ENCODE assay signal across 1 mouse cellular context in the genomic region with DNA sequence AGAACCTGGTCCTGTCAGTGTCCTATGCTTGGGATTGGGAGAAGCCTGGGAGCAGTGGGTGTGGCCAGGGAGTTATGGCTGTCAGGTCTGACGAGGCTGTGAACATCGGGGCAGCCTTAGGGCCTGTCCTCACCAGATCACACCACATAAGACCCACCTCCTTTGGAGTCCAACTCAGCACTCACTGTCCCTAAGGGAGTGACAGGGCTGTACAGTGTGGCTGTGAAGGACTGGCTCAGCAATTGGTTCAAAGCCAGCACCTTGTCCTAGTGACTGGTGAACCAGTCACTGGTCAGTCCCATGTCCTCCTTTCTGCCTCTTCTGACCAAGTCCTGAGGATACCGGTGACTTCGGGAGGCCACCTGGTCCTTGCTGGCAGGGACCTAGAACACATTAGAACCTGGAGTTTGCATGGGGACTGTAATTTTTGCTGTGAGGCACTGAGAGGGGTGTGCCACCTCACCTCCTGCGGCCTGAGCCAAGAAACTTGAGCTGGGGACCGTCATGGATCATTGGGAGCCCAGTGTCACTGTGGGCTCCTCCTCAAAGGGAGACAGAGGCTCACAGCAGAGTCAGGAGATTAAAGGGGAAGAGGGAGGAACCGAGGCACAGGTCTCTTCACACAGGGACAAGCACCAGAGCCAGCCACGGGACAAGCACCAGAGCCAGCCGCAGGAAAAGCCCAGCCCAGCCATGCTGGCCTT.
TF ChIP-seq lines count a peak whose summit lies in the region.

No protein-coding gene starts in this region.

TF ChIP-seq in MEL, 35 proteins besides CTCF, POLR2A, EP300 and RAD21:
- TF ChIP-seq JUND (IDR thresholded peaks at IDR 0.05; ENCODE audit: low read depth, low read length) = no peak
- TF ChIP-seq KAT2A (conservative IDR thresholded peaks at IDR 0.05; ENCODE audit: low read depth, low read length) = no peak
- TF ChIP-seq MYC (IDR thresholded peaks at IDR 0.05; ENCODE audit: low read depth, low read length) = no peak
- no peak for TF ChIP-seq UBTF (IDR thresholded peaks at IDR 0.05; ENCODE audit: borderline replicate concordance, insufficient read depth, low read depth, low read length)
- no peak for TF ChIP-seq GATA1 (IDR thresholded peaks at IDR 0.05; ENCODE audit: low read depth, low read length)
- 0 out of 2 replicates have a peak, but pooled peaks have one; percentile 39 for TF ChIP-seq CHD1 (IDR thresholded peaks at IDR 0.05; ENCODE audit: low read depth, low read length)
- TF ChIP-seq ZMIZ1 (IDR thresholded peaks at IDR 0.05; ENCODE audit: low read depth, low read length) = 0 out of 2 replicates have a peak, but pooled peaks have one; percentile 27
- peak; percentile 28; the same call in 1 of the 2 replicates for TF ChIP-seq HCFC1 (IDR thresholded peaks at IDR 0.05; ENCODE audit: low read depth, low read length)
- TF ChIP-seq MEF2A (IDR thresholded peaks at IDR 0.05; ENCODE audit: extremely low read depth, insufficient replicate concordance, low read depth, low read length, poor library complexity, severe bottlenecking) = no peak
- peak; percentile 42; the same call in 1 of the 2 replicates for TF ChIP-seq MXI1 (IDR thresholded peaks at IDR 0.05; ENCODE audit: low read depth, low read length)
- TF ChIP-seq POLR2AphosphoS5 (IDR thresholded peaks at IDR 0.05; ENCODE audit: borderline replicate concordance, low read depth, low read length) = 0 out of 2 replicates have a peak, but pooled peaks have one; percentile 39
